Mouse (Mus musculus) MEL (cell line): ENCODE measurements around the gene Enpp4.

Source experiments
- CTCF ChIP-seq, 3 experiments: IDR thresholded peaks in 2 of 3; conservative IDR thresholded peaks in 1 of 3; 2 replicates each; pipeline ENCODE4 v1.5.1; 2011 to 2012; ENCODE audit warnings: low read length in 3 of 3, low read depth in 2 of 3, mild to moderate bottlenecking in 2 of 3, improper control_type of control experiment in 1 of 3, inconsistent platforms in 1 of 3, mixed read lengths in 1 of 3, moderate library complexity in 1 of 3; ENCODE audit not compliant: control insufficient read depth in 1 of 3, insufficient read depth in 1 of 3, poor library complexity in 1 of 3, severe bottlenecking in 1 of 3
- EP300 ChIP-seq, 2 experiments: IDR thresholded peaks; 2 replicates each; pipeline ENCODE4 v1.6.1; 2011; ENCODE audit warnings: improper control_type of control experiment in 2 of 2, low read length in 2 of 2, low read depth in 1 of 2, mild to moderate bottlenecking in 1 of 2
- POLR2A ChIP-seq, 2 experiments: IDR thresholded peaks; 2 replicates each; pipeline ENCODE4 v1.6.1; 2011 to 2012; ENCODE audit warnings: low read length in 2 of 2, mild to moderate bottlenecking in 2 of 2, control low read depth in 1 of 2, improper control_type of control experiment in 1 of 2, low read depth in 1 of 2, moderate library complexity in 1 of 2; ENCODE audit not compliant: control insufficient read depth in 1 of 2, insufficient read depth in 1 of 2, poor library complexity in 1 of 2
- POLR2AphosphoS2 ChIP-seq: IDR thresholded peaks from 2 replicates; pipeline ENCODE4 v1.6.1; 2011; ENCODE audit warnings: low read length, improper control_type of control experiment
- RAD21 ChIP-seq: IDR thresholded peaks from 2 replicates; pipeline ENCODE4 v1.6.1; 2011; ENCODE audit warnings: mild to moderate bottlenecking, low read depth, low read length, improper control_type of control experiment
- SIN3A ChIP-seq: IDR thresholded peaks from 2 replicates; pipeline ENCODE4 v1.6.1; 2012; ENCODE audit warnings: low read length, improper control_type of control experiment, inconsistent platforms
- UBTF ChIP-seq: IDR thresholded peaks from 2 replicates; pipeline ENCODE4 v1.6.1; 2012; ENCODE audit warnings: low read depth, mild to moderate bottlenecking, inconsistent platforms, low read length, improper control_type of control experiment, moderate library complexity, borderline replicate concordance; ENCODE audit not compliant: insufficient read depth
- USF2 ChIP-seq, 2 experiments: IDR thresholded peaks; 2 replicates each; pipeline ENCODE4 v1.6.1; 2011 to 2012; ENCODE audit warnings: improper control_type of control experiment in 2 of 2, low read length in 2 of 2, borderline replicate concordance in 1 of 2, inconsistent platforms in 1 of 2, low read depth in 1 of 2, mild to moderate bottlenecking in 1 of 2; ENCODE audit not compliant: insufficient read depth in 1 of 2
- ZKSCAN1 ChIP-seq: IDR thresholded peaks from 2 replicates; pipeline ENCODE4 v1.6.1; 2012; ENCODE audit warnings: low read depth, mild to moderate bottlenecking, inconsistent platforms, low read length, improper control_type of control experiment, moderate library complexity
- ZNF384 ChIP-seq: IDR thresholded peaks from 2 replicates; pipeline ENCODE4 v1.6.1; 2012; ENCODE audit warnings: low read depth, mild to moderate bottlenecking, inconsistent platforms, low read length, improper control_type of control experiment

DNA sequence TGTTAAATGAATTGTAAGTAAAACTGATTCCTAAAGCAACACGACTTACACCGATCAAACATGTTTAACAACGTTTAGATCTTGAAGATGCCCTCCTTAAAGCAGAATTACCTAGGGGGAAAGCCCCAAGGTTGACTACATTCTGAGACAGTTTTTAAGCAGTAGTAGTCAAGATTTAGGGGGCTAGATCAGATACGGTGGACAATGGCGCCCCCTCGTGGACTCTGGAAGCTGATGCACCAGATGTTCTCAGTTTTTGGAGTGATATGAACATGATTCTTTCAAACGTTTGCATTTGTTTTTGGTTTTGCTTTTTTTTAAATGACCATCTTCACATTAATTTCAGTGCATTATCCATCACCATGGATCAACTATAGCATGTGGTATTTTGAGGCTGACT lies 24.8 kb upstream of the Enpp4 start:
- no peak for TF ChIP-seq EP300 (IDR thresholded peaks at IDR 0.05; ENCODE audit: low read depth in 1 of 2, low read length in 2 of 2)
- peak; percentile 67 to 97 (median 91) for TF ChIP-seq CTCF (IDR thresholded peaks at IDR 0.05 in 2 of 3, conservative IDR thresholded peaks at IDR 0.05 in 1 of 3; ENCODE audit: control insufficient read depth in 1 of 3, insufficient read depth in 1 of 3, low read depth in 2 of 3, low read length in 3 of 3, poor library complexity in 1 of 3, severe bottlenecking in 1 of 3)
- no peak for TF ChIP-seq UBTF
- peak; percentile 100 for TF ChIP-seq RAD21
- TF ChIP-seq POLR2A (IDR thresholded peaks at IDR 0.05; ENCODE audit: control insufficient read depth in 1 of 2, insufficient read depth in 1 of 2, low read depth in 1 of 2, low read length in 2 of 2, poor library complexity in 1 of 2), result no peak
- no peak for TF ChIP-seq ZKSCAN1
- TF ChIP-seq POLR2AphosphoS2, result no peak
- TF ChIP-seq ZNF384, result no peak
- no peak for TF ChIP-seq USF2 (IDR thresholded peaks at IDR 0.05; ENCODE audit: borderline replicate concordance in 1 of 2, insufficient read depth in 1 of 2, low read depth in 1 of 2, low read length in 2 of 2)
- no peak for TF ChIP-seq SIN3A
